In genomic region chr4:56582405-56582804, GRCm38 (mm10) we compare ENCODE assay signal across 22 mouse cellular contexts.
DNase-seq lines count a peak whose midpoint lies in the region; ATAC-seq and TF ChIP-seq lines count a peak whose summit lies in the region.
"Had no signal": no experiment of that assay in that cellular context is flagged by ENCODE, and none has a peak within 500 bp of the region (broad histone marks: within the 10 kb centered on the region; RNA-seq: fewer than 3 reads in every experiment).

No protein-coding gene starts in this region.

- no peaks in the 10 kb centered on the region for H3K9me3 ChIP-seq in ES-E14 (ENCODE audit: control insufficient read depth, insufficient read depth, low read depth, low read length)
- no peaks in the 10 kb centered on the region for H3K9me3 ChIP-seq in stomach, postnatal 0 days (ENCODE audit: control insufficient read depth, low read length)
- no peaks in the 10 kb centered on the region for H3K9me3 ChIP-seq in forebrain, embryonic 13.5 days (replicated peaks)
- no peaks in the 10 kb centered on the region for H3K9me3 ChIP-seq in liver, embryonic 11.5 days (ENCODE audit: control insufficient read depth, low read length)
- H3K9me3 ChIP-seq: forebrain, embryonic 10.5 days; hindbrain, embryonic 12.5 days; hindbrain, embryonic 15.5 days had no signal

- in situ Hi-C loops in ES-E14 (cut with MboI; ENCODE audit: low sequenced_read_pairs in 2 of 2, unreplicated experiment in 2 of 2), result no loop called here

- no peak overlapping the region for H3K4me2 ChIP-seq in stomach, postnatal 0 days (replicated peaks; ENCODE audit: low read depth)
- H3K4me2 ChIP-seq in forebrain, embryonic 13.5 days, result no peak overlapping the region
- H3K4me2 ChIP-seq in liver, embryonic 11.5 days, result no peak overlapping the region
- H3K4me2 ChIP-seq: heart, embryonic 11.5 days; hindbrain, embryonic 12.5 days; hindbrain, embryonic 15.5 days had no signal

- TF ChIP-seq CTCF in stomach, postnatal 0 days (IDR thresholded peaks at IDR 0.05; ENCODE audit: low read depth), result no peak

- no peak for ATAC-seq in stomach, postnatal 0 days (ENCODE audit: low FRiP score, low TSS enrichment)
- ATAC-seq in forebrain, embryonic 13.5 days, result no peak
- no peak for ATAC-seq in liver, embryonic 11.5 days (replicated peaks; ENCODE audit: low FRiP score)
- ATAC-seq: CD4-positive, CD25-positive, alpha-beta regulatory T cell, adult 4 months; forebrain, embryonic 16.5 days had no signal

- no peaks in the 10 kb centered on the region for H3K36me3 ChIP-seq in ES-E14 (ENCODE audit: control insufficient read depth, insufficient read depth, low read length, poor library complexity, severe bottlenecking)
- H3K36me3 ChIP-seq in stomach, postnatal 0 days (ENCODE audit: control insufficient read depth, insufficient read depth, low read length), result no peaks in the 10 kb centered on the region
- H3K36me3 ChIP-seq in forebrain, embryonic 13.5 days (ENCODE audit: poor library complexity, severe bottlenecking), result no peaks in the 10 kb centered on the region
- no peaks in the 10 kb centered on the region for H3K36me3 ChIP-seq in liver, embryonic 11.5 days (ENCODE audit: control insufficient read depth, insufficient read depth, low read length)
- H3K36me3 ChIP-seq: forebrain, embryonic 10.5 days; G1E; hindbrain, embryonic 12.5 days; hindbrain, embryonic 15.5 days had no signal

- DNase-seq in 3T3-L1 (ENCODE audit: low read depth, low spot score) (peak; percentile 9), ES-E14 (ENCODE audit: low read depth, low spot score) (no peak), ZHBTc4 (ENCODE audit: low read depth, low spot score) (peak; percentile 26)
- DNase-seq in stomach, postnatal 0 days (ENCODE audit: low spot score), result no peak
- no peak for DNase-seq in left cerebral cortex, postnatal 14 days (ENCODE audit: low spot score in 2 of 2)
- no peak for DNase-seq in liver, embryonic 11.5 days (ENCODE audit: low spot score)
- DNase-seq: adrenal gland, postnatal 10 days; adrenal gland, postnatal 36 days; cerebellum, adult 18-20 months; cerebellum, adult 9-10 months; cerebellum, postnatal 14 days; gastrocnemius, postnatal 10 days; gastrocnemius, postnatal 36 days; heart, adult 11 months had no signal

- intact Hi-C loops in left cerebral cortex, postnatal 14 days (cut with DNase I), result no loop called here

- H3K27ac ChIP-seq in ES-E14 (ENCODE audit: insufficient read depth, low read depth, low read length, poor library complexity, severe bottlenecking), result no peak overlapping the region
- 0 out of 2 replicates have a peak overlapping the region, but pooled peaks have one; percentile 56 for H3K27ac ChIP-seq in stomach, postnatal 0 days (replicated peaks)
- no peak overlapping the region for H3K27ac ChIP-seq in forebrain, embryonic 13.5 days
- no peak overlapping the region for H3K27ac ChIP-seq in liver, embryonic 11.5 days (ENCODE audit: low read depth, low read length)
- H3K27ac ChIP-seq: forebrain, embryonic 10.5 days; hindbrain, embryonic 12.5 days; hindbrain, embryonic 15.5 days had no signal

- no peak overlapping the region for H3K9ac ChIP-seq in ES-E14 (ENCODE audit: insufficient read depth, low read depth, low read length, poor library complexity, severe bottlenecking)
- H3K9ac ChIP-seq in stomach, postnatal 0 days (ENCODE audit: low read length), result no peak overlapping the region
- no peak overlapping the region for H3K9ac ChIP-seq in forebrain, embryonic 13.5 days
- H3K9ac ChIP-seq in liver, embryonic 11.5 days (ENCODE audit: low read depth, low read length), result no peak overlapping the region
- H3K9ac ChIP-seq: hindbrain, embryonic 12.5 days; hindbrain, embryonic 15.5 days had no signal

- H3K4me1 ChIP-seq in ES-E14 (ENCODE audit: control insufficient read depth in 2 of 2, insufficient read depth in 2 of 2, low read length in 2 of 2, poor library complexity in 1 of 2), result no peaks in the 10 kb centered on the region
- H3K4me1 ChIP-seq in stomach, postnatal 0 days (replicated peaks; ENCODE audit: control insufficient read depth, insufficient read depth), result no peaks in the 10 kb centered on the region
- no peaks in the 10 kb centered on the region for H3K4me1 ChIP-seq in forebrain, embryonic 13.5 days
- H3K4me1 ChIP-seq in liver, embryonic 11.5 days (replicated peaks; ENCODE audit: control insufficient read depth, insufficient read depth, low read length), result no peaks in the 10 kb centered on the region
- H3K4me1 ChIP-seq: forebrain, embryonic 10.5 days; hindbrain, embryonic 12.5 days; hindbrain, embryonic 15.5 days had no signal

- H3K27me3 ChIP-seq in stomach, postnatal 0 days (ENCODE audit: control insufficient read depth, insufficient read depth, low read length), result no peaks in the 10 kb centered on the region
- no peaks in the 10 kb centered on the region for H3K27me3 ChIP-seq in forebrain, embryonic 13.5 days
- no peaks in the 10 kb centered on the region for H3K27me3 ChIP-seq in liver, embryonic 11.5 days (replicated peaks; ENCODE audit: control insufficient read depth, insufficient read depth, low read length)
- H3K27me3 ChIP-seq: hindbrain, embryonic 12.5 days; hindbrain, embryonic 15.5 days had no signal

- no peak overlapping the region for H3K4me3 ChIP-seq in ES-E14 (ENCODE audit: insufficient read depth in 1 of 2, low read depth in 1 of 2, low read length in 2 of 2, poor library complexity in 1 of 2, severe bottlenecking in 1 of 2)
- H3K4me3 ChIP-seq in stomach, postnatal 0 days (ENCODE audit: low read depth, low read length), result no peak overlapping the region
- H3K4me3 ChIP-seq in forebrain, embryonic 13.5 days, result no peak overlapping the region
- H3K4me3 ChIP-seq in liver, embryonic 11.5 days (ENCODE audit: low read depth, low read length), result no peak overlapping the region
- H3K4me3 ChIP-seq: forebrain, embryonic 10.5 days; hindbrain, embryonic 12.5 days; hindbrain, embryonic 15.5 days had no signal

- 62% methylated on average over 3 of the region's 3 CpGs for WGBS in stomach, postnatal 0 days
- 80% methylated on average over 3 of the region's 3 CpGs for WGBS in forebrain, embryonic 13.5 days
- 67% methylated on average over 3 of the region's 3 CpGs for WGBS in liver, embryonic 11.5 days

- peak; percentile 93 for TF ChIP-seq EP300 in stomach, postnatal 0 days (optimal IDR thresholded peaks at IDR 0.05)

TF ChIP-seq in ES-E14, 5 proteins besides CTCF, POLR2A, EP300 and RAD21:
- 0 out of 2 replicates have a peak, but pooled peaks have one; percentile 6 for TF ChIP-seq MAFK (IDR thresholded peaks at IDR 0.05; ENCODE audit: insufficient read depth, low read depth, low read length)
- TF ChIP-seq HCFC1 (IDR thresholded peaks at IDR 0.05; ENCODE audit: borderline replicate concordance, insufficient read depth, low read length), result no peak

Comparison
In these comparisons a context has a peak if more than half of its experiments do, and no peak if none do; other contexts are left out.
1. DNase-seq: peak in 3T3-L1 (single experiment) and ZHBTc4 (single experiment); none in ES-E14 (single experiment), stomach, postnatal 0 days (single experiment), left cerebral cortex, postnatal 14 days (0 of 2) and liver, embryonic 11.5 days (single experiment).